ENCODE assay signal across 8 mouse cellular contexts in genomic region chr9:44078955-44079756, GRCm38 (mm10). TPM values are rescaled to one million over a fixed set of nuclear protein-coding genes. Genes with fewer than 3 reads are reported as not detected.
DNase-seq lines count a peak whose midpoint lies in the region; ATAC-seq and TF ChIP-seq lines count a peak whose summit lies in the region.

No protein-coding gene starts in this region.

- no peaks in the 10 kb centered on the region for H3K9me3 ChIP-seq in lung, embryonic 14.5 days (ENCODE audit: low read depth, low read length)

- peak; percentile 68 for DNase-seq in layer of hippocampus, adult 11-12 months (ENCODE audit: low spot score)
- no peak for DNase-seq in layer of hippocampus, adult 8-10 months (ENCODE audit: low spot score in 2 of 2)
- DNase-seq in cerebellum, adult 9-10 months: peak; percentile 98
- peak; percentile 86 for DNase-seq in heart, adult 8-10 months (ENCODE audit: low spot score)
- peak; percentile 94 to 97 for DNase-seq in kidney, adult 8-10 months
- peak; percentile 80 for DNase-seq in lung, embryonic 14.5 days
- DNase-seq in retina, embryonic 14.5 days (ENCODE audit: low spot score): peak; percentile 54
- DNase-seq in thymus, postnatal 4 days: no peak

- H3K4me1 ChIP-seq in lung, embryonic 14.5 days (ENCODE audit: insufficient read depth): peaks cover 7% of the 10 kb centered on the region; the same call in 1 of the 2 replicates

- 0 out of 2 replicates have a peak, but pooled peaks cover 11% of the 10 kb centered on the region for H3K27me3 ChIP-seq in lung, embryonic 14.5 days (ENCODE audit: insufficient read depth, low read length)

- H3K9ac ChIP-seq in lung, embryonic 14.5 days: no peak overlapping the region

- ATAC-seq in lung, embryonic 14.5 days (ENCODE audit: insufficient read depth): peak; percentile 75

- WGBS in lung, embryonic 14.5 days: 23% methylated on average over 16 of the region's 16 CpGs

- H3K4me3 ChIP-seq in lung, embryonic 14.5 days (ENCODE audit: low read depth, low read length): no peak overlapping the region

- no peaks in the 10 kb centered on the region for H3K36me3 ChIP-seq in lung, embryonic 14.5 days (ENCODE audit: insufficient read depth)

- 0 out of 2 replicates have a peak overlapping the region, but pooled peaks have one; percentile 10 for H3K4me2 ChIP-seq in lung, embryonic 14.5 days

- TF ChIP-seq CTCF in lung, embryonic 14.5 days (IDR thresholded peaks at IDR 0.05; ENCODE audit: low read depth): no peak

- H3K27ac ChIP-seq in lung, embryonic 14.5 days (ENCODE audit: low read depth): no peak overlapping the region

RNA-seq across cellular contexts. Expression of gene Usp2, which starts 12.3 kb away (rescaled TPM):
- total RNA-seq in layer of hippocampus, adult 8-10 months (2022): 100 to 1,000 TPM in 1 of 4 experiments, 10 to 100 TPM in 3; 82.1 to 101 (median 90.9) TPM
- 100 to 1,000 TPM; 160 to 205 (median 195) TPM for total RNA-seq in heart, adult 8-10 months (2022)
- polyA plus RNA-seq in lung, embryonic 14.5 days (2014; fragmentation: Nextera tagmentation; extraction: Ambion mirVana): 7.5 and 8.8 TPM in 2 replicates

RNA-seq across cellular contexts. Expression of gene Mfrp, which starts 22.4 kb away (rescaled TPM):
- 1 to 10 TPM in 2 of 4 experiments, under 1 TPM in 2; 0.33 to 1.4 (median 0.95) TPM for total RNA-seq in layer of hippocampus, adult 8-10 months (2022)
- not detected for total RNA-seq in heart, adult 8-10 months (2022)
- 0.07 and 0.11 TPM in 2 replicates for polyA plus RNA-seq in lung, embryonic 14.5 days (2014; fragmentation: Nextera tagmentation; extraction: Ambion mirVana)

RNA-seq across cellular contexts. Expression of gene C1qtnf5, which starts 27.9 kb away (rescaled TPM):
- total RNA-seq in layer of hippocampus, adult 8-10 months (2022): 10 to 100 TPM; 14.6 to 23.4 (median 18.8) TPM
- total RNA-seq in heart, adult 8-10 months (2022): 10 to 100 TPM in 1 of 4 experiments, 1 to 10 TPM in 3; 7.6 to 12.9 (median 8.9) TPM
- polyA plus RNA-seq in lung, embryonic 14.5 days (2014; fragmentation: Nextera tagmentation; extraction: Ambion mirVana): 4.7 and 5.0 TPM in 2 replicates

RNA-seq across cellular contexts. Expression of gene Gm49380, which starts 34.1 kb away (rescaled TPM):
- total RNA-seq in layer of hippocampus, adult 8-10 months (2022): 1 to 10 TPM in 1 of 4 experiments, under 1 TPM in 3; 0.43 to 1.1 (median 0.58) TPM
- under 1 TPM; 0.11 to 0.47 (median 0.30) TPM for total RNA-seq in heart, adult 8-10 months (2022)
- 0.08 and 0.32 TPM in 2 replicates for polyA plus RNA-seq in lung, embryonic 14.5 days (2014; fragmentation: Nextera tagmentation; extraction: Ambion mirVana)

RNA-seq across cellular contexts. Expression of gene Rnf26, which starts 34.2 kb away (rescaled TPM):
- total RNA-seq in layer of hippocampus, adult 8-10 months (2022): 10 to 100 TPM; 27.2 to 31.7 (median 28.4) TPM
- 1 to 10 TPM; 5.2 to 7.0 (median 6.4) TPM for total RNA-seq in heart, adult 8-10 months (2022)
- 85.6 and 89.2 TPM in 2 replicates for polyA plus RNA-seq in lung, embryonic 14.5 days (2014; fragmentation: Nextera tagmentation; extraction: Ambion mirVana)

Comparison
In these comparisons a context has a peak if more than half of its experiments do, and no peak if none do; other contexts are left out.
1. DNase-seq: peak in layer of hippocampus, adult 11-12 months (single experiment), cerebellum, adult 9-10 months (single experiment), heart, adult 8-10 months (single experiment), kidney, adult 8-10 months (2 of 2), lung, embryonic 14.5 days (single experiment) and retina, embryonic 14.5 days (single experiment); none in layer of hippocampus, adult 8-10 months (0 of 2) and thymus, postnatal 4 days (single experiment).